17 mouse cellular contexts compared by ENCODE assay signal in genomic region chr9:32136195-32136594, GRCm38 (mm10).
"Had no signal": no experiment of that assay in that cellular context is flagged by ENCODE, and none has a peak within 500 bp of the region (broad histone marks: within the 10 kb centered on the region; RNA-seq: fewer than 3 reads in every experiment).

No protein-coding gene starts in this region.

- DNase-seq: liver, postnatal 0 days; lung, adult 2 months; lung, postnatal 14 days; lung, postnatal 36 days; midbrain, embryonic 14.5 days; right cerebral cortex, postnatal 14 days; thymus, adult 2 months; thymus, postnatal 25 days; thymus, postnatal 4 days had no signal

- H3K9ac ChIP-seq: liver, postnatal 0 days; lung, embryonic 15.5 days; midbrain, embryonic 12.5 days; neural tube, embryonic 12.5 days; stomach, embryonic 15.5 days had no signal

- H3K36me3 ChIP-seq: lung, embryonic 15.5 days; midbrain, embryonic 12.5 days; neural tube, embryonic 12.5 days; stomach, embryonic 15.5 days had no signal

- ATAC-seq: liver, postnatal 0 days; lung, postnatal 0 days had no signal

- H3K4me2 ChIP-seq: lung, embryonic 15.5 days; midbrain, embryonic 12.5 days; neural tube, embryonic 12.5 days; stomach, embryonic 15.5 days had no signal

- H3K4me1 ChIP-seq: lung, embryonic 15.5 days; megakaryocyte, embryonic 14.5 days; midbrain, embryonic 12.5 days; neural tube, embryonic 12.5 days; stomach, embryonic 15.5 days had no signal

- H3K27me3 ChIP-seq: lung, embryonic 15.5 days; megakaryocyte, embryonic 14.5 days; midbrain, embryonic 12.5 days; neural tube, embryonic 12.5 days; stomach, embryonic 15.5 days had no signal

- H3K9me3 ChIP-seq: lung, embryonic 15.5 days; megakaryocyte, embryonic 14.5 days; midbrain, embryonic 12.5 days; neural tube, embryonic 12.5 days; stomach, embryonic 15.5 days had no signal

- H3K4me3 ChIP-seq: lung, embryonic 15.5 days; megakaryocyte, embryonic 14.5 days; midbrain, embryonic 12.5 days; neural tube, embryonic 12.5 days; stomach, embryonic 15.5 days had no signal

- H3K27ac ChIP-seq: lung, embryonic 15.5 days; macrophage; midbrain, embryonic 12.5 days; neural tube, embryonic 12.5 days; stomach, embryonic 15.5 days; stomach, postnatal 0 days had no signal
